Mouse (Mus musculus): ENCODE data around the gene Rnf214.

DNA sequence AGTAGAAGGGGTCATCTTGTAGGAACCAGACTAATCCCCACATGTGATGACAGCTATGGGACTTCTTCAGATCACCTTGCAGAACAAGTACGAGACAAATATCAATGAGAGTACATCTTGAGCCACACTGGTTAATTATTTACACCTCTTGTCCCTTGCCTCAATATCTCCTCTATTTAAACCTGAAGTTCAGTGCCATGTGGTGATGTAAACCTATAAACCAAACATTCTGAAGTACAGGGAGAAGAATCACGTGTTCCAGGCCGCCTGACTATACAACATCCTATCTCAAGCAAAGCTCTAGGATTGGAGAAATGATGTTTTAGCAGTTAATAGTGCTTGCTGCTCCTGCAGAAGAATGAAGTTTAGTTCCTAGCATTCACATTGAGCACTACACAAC is 36.4 kb downstream of the Rnf214 start:
- no peak for TF ChIP-seq POLR2A (IDR thresholded peaks at IDR 0.05; ENCODE audit: borderline replicate concordance, control insufficient read depth, low read depth, low read length)
- no peak for TF ChIP-seq CTCF (IDR thresholded peaks at IDR 0.05; ENCODE audit: control insufficient read depth, insufficient read depth, low read length)

Measured in bone marrow, adult 2 months (tissue).